Mouse (Mus musculus) midbrain, postnatal 0 days (tissue): ENCODE measurements around the gene Rbfox2. TPM values are rescaled to one million over a fixed set of nuclear protein-coding genes. Genes with fewer than 3 reads are reported as not detected.
A peak's percentile ranks its signal among the peaks of the same experiment; 100 is the strongest.
"Not testable (repeated sequence)": the region's sequence is repeated elsewhere in the genome, so short reads cannot be mapped to it uniquely, and the experiment has no call there.

Experiments used
- ATAC-seq: fragments of 200-750 bp; cut with Nextera tagmentation; 2 replicates; pipeline ENCODE4 v1.8.0; 2017; ENCODE audit warnings: moderate number of reproducible peaks, mild to moderate bottlenecking, moderate TSS enrichment, moderate library complexity; ENCODE audit not compliant: low FRiP score
- DNase-seq: peaks from one replicate; pipeline ENCODE4 v3.0.0-alpha.2; 2015; ENCODE audit warnings: low spot score
- H3K27ac ChIP-seq: fragments of 300-500 bp; sonication (generic); 2 replicates; pipeline ENCODE4 v1.5.1; 2014; ENCODE audit warnings: low read depth, mild to moderate bottlenecking, low read length, mixed read lengths
- H3K27me3 ChIP-seq: fragments of 300-500 bp; sonication (generic); 2 replicates; pipeline ENCODE4 v1.6.1; 2014; ENCODE audit warnings: low read length, control low read depth, mixed read lengths; ENCODE audit not compliant: insufficient read depth
- H3K36me3 ChIP-seq: fragments of 300-500 bp; sonication (generic); 2 replicates; pipeline ENCODE4 v1.6.1; 2014; ENCODE audit warnings: low read length, control low read depth, mixed read lengths; ENCODE audit not compliant: insufficient read depth
- H3K4me1 ChIP-seq: fragments of 300-500 bp; sonication (generic); 2 replicates; pipeline ENCODE4 v1.6.1; 2014; ENCODE audit warnings: mild to moderate bottlenecking, control low read depth, antibody characterized with exemption, low read length, mixed read lengths; ENCODE audit not compliant: insufficient read depth
- H3K4me2 ChIP-seq: fragments of 300-500 bp; sonication (generic); 2 replicates; pipeline ENCODE4 v1.6.1; 2014; ENCODE audit warnings: low read depth, mild to moderate bottlenecking, low read length, mixed read lengths; ENCODE audit not compliant: poor library complexity, severe bottlenecking
- H3K4me3 ChIP-seq: fragments of 300-500 bp; sonication (generic); 2 replicates; pipeline ENCODE4 v1.5.1; 2014; ENCODE audit warnings: low read depth, mild to moderate bottlenecking, low read length, moderate library complexity
- H3K9ac ChIP-seq: fragments of 300-500 bp; sonication (generic); replicated peaks from 2 replicates; pipeline ENCODE4 v1.6.1; 2014; ENCODE audit warnings: mild to moderate bottlenecking, low read length, moderate library complexity, mixed read lengths; ENCODE audit not compliant: poor library complexity, severe bottlenecking
- H3K9me3 ChIP-seq: fragments of 300-500 bp; sonication (generic); 2 replicates; pipeline ENCODE4 v1.6.1; 2016; ENCODE audit warnings: low read length, control low read depth
- CTCF ChIP-seq: IDR thresholded peaks from 2 replicates; pipeline ENCODE4 v1.5.1; 2016; ENCODE audit warnings: antibody characterized with exemption, mild to moderate bottlenecking
- WGBS: fragments of 180-500 bp; shearing (Covaris S2); extraction: QIAGEN DNeasy Blood & Tissue Kit; methylation state at CpG from one replicate; pipeline ENCODE4 v1.1.7; 2014; 5-methylcytosine and 5-hydroxymethylcytosine counted together
- polyA plus RNA-seq: library from polyadenylated mRNA; unstranded; fragments of >200 nt; fragmentation: Nextera tagmentation; extraction: Ambion mirVana; gene quantifications from 2 replicates; pipeline ENCODE4 v1.2.1, GENCODE M21; 2015
- total RNA-seq: library from RNA; depleted of rRNA; stranded (reverse); fragments of >200 nt; gene quantifications from 2 replicates; pipeline ENCODE4 v1.2.3, GENCODE M21; 2014

Rbfox2 gene
- total and polyA plus RNA-seq, 2 experiments from 2014 or later: 96.6 to 360 TPM

- DNase-seq: peak; percentile 42
- WGBS: 60% methylated on average over 3 of the region's 3 CpGs
Observed at GRCm38 (mm10) chr15:77068439-77068861, 238.4 kb downstream of the Rbfox2 start.

GRCm38 (mm10) chr15:77066233-77066632 is 240.6 kb downstream of the Rbfox2 start:
- H3K4me2 ChIP-seq: no peak overlapping the region
- ATAC-seq (no peak), DNase-seq (no peak)
- H3K27me3 ChIP-seq: no peaks in the 10 kb centered on the region
- WGBS: 89% methylated on average over 6 of the region's 6 CpGs
- no peak overlapping the region for H3K9ac ChIP-seq
- H3K36me3 ChIP-seq: no peaks in the 10 kb centered on the region
- H3K4me1 ChIP-seq: no peaks in the 10 kb centered on the region
- H3K9me3 ChIP-seq: no peaks in the 10 kb centered on the region
- H3K27ac ChIP-seq: no peak overlapping the region
- TF ChIP-seq CTCF: no peak
- no peak overlapping the region for H3K4me3 ChIP-seq

More at GRCm38 (mm10) chr15:77068439-77068861, 238.4 kb downstream of the Rbfox2 start:
- H3K4me1 ChIP-seq: peaks cover 2% of the 10 kb centered on the region; the same call in 1 of the 2 replicates
- H3K4me2 ChIP-seq: no peak overlapping the region
- H3K9me3 ChIP-seq: no peaks in the 10 kb centered on the region
- H3K27ac ChIP-seq: no peak overlapping the region
- H3K36me3 ChIP-seq: no peaks in the 10 kb centered on the region
- H3K4me3 ChIP-seq: no peak overlapping the region
- H3K9ac ChIP-seq: no peak overlapping the region
- peak; percentile 36 for TF ChIP-seq CTCF
- ATAC-seq: no peak
- H3K27me3 ChIP-seq: no peaks in the 10 kb centered on the region

GRCm38 (mm10) chr15:77065259-77065852 is 241.4 kb downstream of the Rbfox2 start:
- Histone ChIP-seq H3K9ac (no peak overlapping the region), H3K4me3 (no peak overlapping the region), H3K4me2 (no peak overlapping the region), H3K9me3 (no peaks in the 10 kb centered on the region), H3K4me1 (no peaks in the 10 kb centered on the region), H3K36me3 (no peaks in the 10 kb centered on the region), H3K27me3 (no peaks in the 10 kb centered on the region), H3K27ac (no peak overlapping the region)
- ATAC-seq (no peak), DNase-seq (no peak)
- no peak for TF ChIP-seq CTCF
- 88% methylated on average over 6 of the region's 6 CpGs for WGBS

GRCm38 (mm10) chr15:77062746-77063145 is 244.1 kb downstream of the Rbfox2 start:
- Histone ChIP-seq H3K4me2 (no peak overlapping the region), H3K27me3 (no peaks in the 10 kb centered on the region), H3K4me3 (no peak overlapping the region), H3K9ac (no peak overlapping the region), H3K9me3 (no peaks in the 10 kb centered on the region), H3K27ac (no peak overlapping the region), H3K36me3 (no peaks in the 10 kb centered on the region), H3K4me1 (no peaks in the 10 kb centered on the region)
- no peak for ATAC-seq
- no peak for TF ChIP-seq CTCF
- no peak for DNase-seq

GRCm38 (mm10) chr15:77059416-77059815 is 247.4 kb downstream of the Rbfox2 start:
- not testable (repeated sequence) for H3K27ac ChIP-seq, H3K27me3 ChIP-seq, H3K36me3 ChIP-seq, H3K4me3 ChIP-seq, DNase-seq, ATAC-seq, H3K9me3 ChIP-seq, H3K4me1 ChIP-seq, H3K9ac ChIP-seq, H3K4me2 ChIP-seq
- WGBS: 97% methylated on average over 4 of the region's 4 CpGs

- TF ChIP-seq CTCF: no peak
- no peaks in the 10 kb centered on the region for H3K36me3 ChIP-seq
Observed at GRCm38 (mm10) chr15:77058566-77058965, 248.2 kb downstream of the Rbfox2 start.

More at GRCm38 (mm10) chr15:77058566-77058965, 248.2 kb downstream of the Rbfox2 start:
- H3K4me3 ChIP-seq: no peak overlapping the region
- DNase-seq (no peak), ATAC-seq (no peak)
- H3K27ac ChIP-seq: no peak overlapping the region
- H3K4me2 ChIP-seq: no peak overlapping the region
- H3K4me1 ChIP-seq: no peaks in the 10 kb centered on the region
- no peaks in the 10 kb centered on the region for H3K9me3 ChIP-seq
- H3K9ac ChIP-seq: no peak overlapping the region
- H3K27me3 ChIP-seq: no peaks in the 10 kb centered on the region
